Comparison of ENCODE assay signal across 1 mouse cellular context in the genomic region with DNA sequence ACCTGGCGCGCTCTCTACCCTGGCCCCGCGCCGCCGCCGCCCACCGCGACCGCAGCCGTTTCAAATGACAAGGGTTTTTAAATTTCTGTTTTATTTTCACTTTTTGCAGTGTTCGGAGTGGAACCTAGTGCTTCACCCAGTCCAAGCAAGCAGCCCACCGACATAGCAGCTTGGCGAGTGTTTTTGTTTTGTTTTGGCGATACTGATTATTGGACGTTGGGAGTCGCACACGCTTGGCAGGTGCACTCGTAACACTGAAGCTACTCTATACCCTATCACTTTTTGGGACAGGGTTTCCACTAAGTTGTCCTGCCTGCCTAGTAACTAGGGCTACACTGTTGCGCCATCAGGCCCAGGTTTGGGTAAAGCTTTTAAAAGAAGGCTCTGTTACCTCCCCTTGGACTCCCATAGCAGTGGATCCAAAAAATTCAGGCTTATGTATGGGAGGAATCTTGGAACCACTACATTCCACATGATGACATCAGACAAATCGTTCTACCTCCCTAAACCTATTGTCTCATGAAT.
TF ChIP-seq lines count a peak whose summit lies in the region.

No protein-coding gene starts in this region.

TF ChIP-seq in MEL, 35 proteins besides CTCF, POLR2A, EP300 and RAD21 (continued from another document):
- TF ChIP-seq KAT2A (conservative IDR thresholded peaks at IDR 0.05; ENCODE audit: low read depth, low read length) (no peak), USF2 (IDR thresholded peaks at IDR 0.05; ENCODE audit: borderline replicate concordance in 1 of 2, insufficient read depth in 1 of 2, low read depth in 1 of 2, low read length in 2 of 2) (no peak)
